Mouse (Mus musculus) brain, embryonic 14.5 days (tissue): ENCODE data around the gene Msantd2. TPM values are rescaled to one million over a fixed set of nuclear protein-coding genes. Genes with fewer than 3 reads are reported as not detected.

Source experiments
- DNase-seq: peaks from one replicate; pipeline ENCODE4 v3.0.0-alpha.2; 2011; ENCODE audit warnings: low read depth
- CTCF ChIP-seq: fragments of 200-500 bp; IDR thresholded peaks from 2 replicates; pipeline ENCODE4 v1.5.1; 2012; ENCODE audit warnings: inconsistent platforms, mild to moderate bottlenecking, moderate library complexity, borderline replicate concordance; ENCODE audit not compliant: insufficient read depth, insufficient read length; ENCODE audit errors: extremely low read depth
- POLR2A ChIP-seq: fragments of 200-500 bp; IDR thresholded peaks from 2 replicates; pipeline ENCODE4 v1.6.1; 2012; ENCODE audit warnings: mild to moderate bottlenecking, inconsistent platforms, borderline replicate concordance; ENCODE audit not compliant: poor library complexity, insufficient read depth, insufficient read length, severe bottlenecking; ENCODE audit errors: extremely low read depth
- polyA plus RNA-seq: library from polyadenylated mRNA; depleted of rRNA; stranded (reverse); fragments of >200 nt; gene quantifications from 2 replicates; pipeline ENCODE4 v1.2.3, GENCODE M21; 2012; rRNA removed

The Msantd2 gene
- polyA plus RNA-seq, 1 experiment: 72.6 TPM

DNA sequence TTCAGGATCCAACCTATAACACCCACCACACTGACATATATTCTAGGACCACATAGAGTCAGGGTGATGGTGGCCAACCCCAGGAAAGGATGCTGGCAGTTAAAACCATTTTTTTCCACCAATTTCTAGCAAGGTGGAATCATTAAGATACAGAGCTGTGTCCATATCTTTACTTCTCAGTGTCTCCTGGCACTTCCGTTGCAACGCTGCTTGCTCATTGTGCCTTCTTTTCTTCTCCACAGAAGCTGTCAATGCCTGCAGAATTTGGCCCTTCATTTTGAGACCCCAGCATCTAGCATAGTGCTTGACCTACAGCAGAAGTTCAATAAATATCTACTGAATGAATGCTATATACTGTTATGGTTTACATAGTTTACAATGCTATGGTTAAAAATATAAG is 77.9 kb downstream of the Msantd2 start:
- no peak for DNase-seq
- TF ChIP-seq POLR2A (no peak), CTCF (no peak)

DNA sequence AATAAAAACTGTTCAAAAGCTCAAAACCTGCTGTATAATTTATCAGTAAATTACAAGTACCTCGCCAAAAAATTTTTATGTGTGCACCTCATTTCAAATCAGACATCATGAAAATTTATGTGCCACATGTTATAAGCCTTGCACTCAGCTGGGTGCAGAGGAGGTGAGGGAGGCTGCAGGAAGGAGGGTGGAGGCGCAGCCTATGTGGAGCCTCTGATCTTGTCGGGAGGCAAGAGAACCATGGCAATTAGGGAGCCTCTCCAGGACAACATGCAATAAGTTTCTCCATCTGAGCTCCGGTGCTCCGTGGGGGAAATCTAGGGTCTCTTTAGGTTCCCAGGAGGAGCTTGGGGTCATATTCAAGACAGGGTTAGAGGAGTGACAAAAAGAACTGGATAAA is 78.3 kb downstream of the Msantd2 start:
- no peak for DNase-seq
- TF ChIP-seq CTCF: no peak
- TF ChIP-seq POLR2A: no peak

DNA sequence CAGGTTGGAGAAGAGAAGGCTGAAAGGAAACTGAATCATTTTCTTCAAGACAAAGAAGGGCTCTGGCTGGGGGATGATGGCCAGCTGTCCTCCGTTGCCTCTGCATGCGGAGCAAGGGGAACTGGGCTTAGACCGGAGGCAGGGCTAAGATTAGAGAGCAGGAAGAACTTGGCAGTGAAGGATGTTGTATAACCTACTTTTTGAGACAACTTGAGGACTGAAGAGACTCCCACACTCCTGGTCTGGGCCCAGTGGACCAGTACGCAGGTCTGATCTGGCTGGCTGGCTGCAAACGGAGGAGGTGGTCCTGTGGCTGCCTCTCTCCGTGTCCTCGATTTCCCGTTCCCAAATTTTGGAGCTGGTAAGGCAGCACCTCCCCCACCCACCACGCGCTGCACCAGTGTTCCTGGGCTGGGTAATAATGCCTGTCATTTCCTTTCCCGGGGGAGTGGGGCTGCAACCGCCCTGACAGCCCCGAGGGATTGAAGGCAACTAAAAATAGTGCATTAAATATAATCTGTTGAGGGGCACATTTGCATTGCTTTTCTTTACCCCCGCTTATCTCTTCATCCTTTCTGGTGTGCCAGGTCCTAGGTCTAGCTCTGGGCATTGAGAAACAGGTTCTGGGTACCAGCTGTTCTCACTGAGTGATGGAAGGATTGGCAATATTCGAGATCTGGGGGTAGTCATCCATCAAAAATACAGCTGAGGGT is 78.9 kb downstream of the Msantd2 start:
- no peak for DNase-seq
- TF ChIP-seq CTCF: no peak
- no peak for TF ChIP-seq POLR2A

DNA sequence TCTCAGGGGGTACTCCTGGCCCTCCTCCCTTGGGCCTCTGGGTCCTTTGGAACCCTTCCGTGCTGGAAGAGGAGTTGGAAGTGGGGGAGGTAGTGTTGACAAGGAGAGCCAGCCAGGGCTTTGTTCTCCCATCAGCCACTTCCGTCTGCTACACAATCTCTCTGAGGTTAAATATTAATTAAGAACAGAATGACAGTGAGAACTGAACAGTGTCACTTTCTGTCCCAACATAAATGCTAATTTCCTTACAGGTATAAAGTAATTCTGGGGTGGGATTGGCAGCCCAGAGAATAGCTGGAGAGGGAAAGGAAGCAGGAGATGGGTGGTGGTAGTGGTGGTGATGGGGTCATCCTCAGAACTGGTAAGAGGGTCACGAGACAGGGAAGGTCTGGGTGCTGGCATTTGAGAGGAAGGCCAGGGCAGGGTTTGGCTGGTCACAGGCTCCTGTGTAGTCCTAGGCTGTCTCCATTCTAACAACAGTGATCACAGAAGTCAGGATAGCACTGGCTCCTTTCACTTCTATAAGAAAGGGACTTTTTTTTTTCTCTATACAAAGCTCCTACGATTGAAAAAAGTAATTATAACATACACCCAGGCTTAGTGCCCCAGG is 79.6 kb downstream of the Msantd2 start:
- no peak for DNase-seq
- TF ChIP-seq POLR2A (no peak), CTCF (no peak)

DNA sequence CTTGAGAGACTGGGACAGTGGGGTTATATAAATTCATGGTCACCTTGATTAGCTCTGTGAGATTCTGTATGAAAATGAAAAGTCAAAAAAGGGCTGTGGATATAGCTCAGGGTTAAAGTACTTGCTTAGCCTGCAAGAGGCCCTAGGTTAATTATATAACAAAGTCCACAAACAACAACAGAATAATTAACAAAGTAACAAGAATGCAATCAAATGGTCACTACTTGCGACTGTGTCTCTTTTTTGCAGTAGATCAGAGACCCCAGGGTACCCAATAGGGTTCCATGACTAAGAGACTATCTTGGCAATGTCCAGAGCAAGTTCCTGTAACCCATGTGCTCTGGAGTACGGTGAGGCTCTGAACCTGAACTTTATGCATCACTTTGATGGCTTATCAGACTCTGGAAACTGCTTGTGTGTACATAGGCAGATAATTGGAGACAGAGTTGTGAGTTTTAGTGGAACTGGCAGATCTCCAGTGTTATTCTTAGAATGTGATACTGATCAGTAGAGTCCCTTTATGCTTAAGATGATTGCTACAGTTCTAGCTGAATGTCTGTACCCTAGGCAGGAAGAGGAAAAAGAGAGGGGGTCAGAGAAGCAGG is 80.2 kb downstream of the Msantd2 start:
- DNase-seq: no peak
- no peak for TF ChIP-seq CTCF
- TF ChIP-seq POLR2A: no peak

DNA sequence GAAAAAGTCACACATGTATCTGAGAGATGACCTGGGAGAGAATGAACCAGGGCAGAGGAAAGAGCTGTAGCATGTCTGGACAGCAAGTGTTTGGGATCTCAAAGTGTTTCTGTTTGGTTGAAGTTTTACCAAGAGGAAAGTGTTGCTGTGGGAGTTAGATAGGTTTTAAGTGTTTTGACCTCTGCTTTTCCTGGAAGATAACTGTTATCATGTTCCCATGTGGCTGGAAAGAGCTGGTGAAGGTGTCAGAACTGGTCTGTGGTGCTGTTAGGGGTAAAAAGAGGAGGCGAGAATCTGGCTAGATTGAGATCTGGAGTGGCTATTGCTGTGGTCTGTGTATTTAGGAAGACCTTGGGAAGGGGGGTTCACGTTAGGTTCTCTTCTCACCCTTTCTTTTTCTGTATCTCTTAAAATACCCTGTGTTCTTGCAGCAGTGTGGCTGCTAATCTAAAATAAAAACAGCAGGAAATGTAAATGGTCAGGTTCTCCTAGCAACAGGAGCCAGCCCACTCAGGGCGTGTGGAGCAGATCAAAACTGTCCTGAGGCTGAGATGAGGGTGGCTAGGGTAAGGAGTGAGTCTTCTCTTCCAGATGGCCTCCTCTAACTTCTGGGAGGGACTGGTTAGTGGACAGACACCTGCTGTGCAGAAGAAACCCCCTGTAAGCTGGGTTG is 83.2 kb downstream of the Msantd2 start:
- no peak for DNase-seq
- TF ChIP-seq POLR2A: no peak
- TF ChIP-seq CTCF: no peak

Other genes starting within 250 kb of the Msantd2 start
- gene Slc37a2, start 233.6 kb upstream of the Msantd2 start, polyA plus RNA-seq: 1.5 and 1.6 TPM in 2 replicates
- 3.2 and 3.3 TPM in 2 replicates for gene Ccdc15, start 140.9 kb upstream of the Msantd2 start, polyA plus RNA-seq
- 5.0 and 10.8 TPM in 2 replicates for gene Hepacam, start 122.0 kb upstream of the Msantd2 start, polyA plus RNA-seq
- 4.8 and 7.2 TPM in 2 replicates for gene Robo4, start 87.4 kb upstream of the Msantd2 start, polyA plus RNA-seq
- gene Robo3, start 56.1 kb upstream of the Msantd2 start, polyA plus RNA-seq: 33.5 and 41.6 TPM in 2 replicates
- 32.6 and 34.7 TPM in 2 replicates for gene Esam, start 38.8 kb downstream of the Msantd2 start, polyA plus RNA-seq
- gene Vsig2, start 49.9 kb downstream of the Msantd2 start, polyA plus RNA-seq: 2.9 and 4.3 TPM in 2 replicates
- gene Nrgn, start 63.6 kb downstream of the Msantd2 start, polyA plus RNA-seq: 9.2 and 12.3 TPM in 2 replicates
- 5.7 and 7.8 TPM in 2 replicates for gene Siae, start 66.4 kb downstream of the Msantd2 start, polyA plus RNA-seq
- 4.4 and 4.8 TPM in 2 replicates for gene Spa17, start 124.4 kb downstream of the Msantd2 start, polyA plus RNA-seq
- 49.7 and 52.0 TPM in 2 replicates for gene Tbrg1, start 168.0 kb downstream of the Msantd2 start, polyA plus RNA-seq
- 0.13 and 3.2 TPM in 2 replicates for gene Panx3, start 179.9 kb downstream of the Msantd2 start, polyA plus RNA-seq
- not detected in 2 replicates for gene Olfr160, start 226.9 kb downstream of the Msantd2 start, polyA plus RNA-seq